Mouse (Mus musculus) testis, postnatal 14 days (tissue): ENCODE measurements around the gene Fkbp14.

Experiments used
- DNase-seq: peaks from one replicate; pipeline ENCODE4 v3.0.0; 2021; ENCODE audit warnings: low spot score

Gene Fkbp14

GRCm38 (mm10) chr6:54548314-54549019 lies 48.6 kb downstream of the Fkbp14 start:
- no peak for DNase-seq

- DNase-seq: no peak
Observed at GRCm38 (mm10) chr6:54543646-54544045, 53.5 kb downstream of the Fkbp14 start.

GRCm38 (mm10) chr6:54542836-54543235 lies 54.3 kb downstream of the Fkbp14 start:
- DNase-seq: no peak

- peak; percentile 48 for DNase-seq
Observed at GRCm38 (mm10) chr6:54540252-54540887, 56.7 kb downstream of the Fkbp14 start.

GRCm38 (mm10) chr6:54539396-54539795 lies 57.7 kb downstream of the Fkbp14 start:
- no peak for DNase-seq

- no peak for DNase-seq
Observed at GRCm38 (mm10) chr6:54538773-54539173, 58.3 kb downstream of the Fkbp14 start.

GRCm38 (mm10) chr6:54537053-54537452 lies 60.1 kb downstream of the Fkbp14 start:
- no peak for DNase-seq

GRCm38 (mm10) chr6:54535485-54535884 lies 61.6 kb downstream of the Fkbp14 start:
- DNase-seq: no peak

GRCm38 (mm10) chr6:54531048-54531481 lies 66.0 kb downstream of the Fkbp14 start:
- DNase-seq: no peak

- no peak for DNase-seq
Observed at GRCm38 (mm10) chr6:54530182-54530581, 66.9 kb downstream of the Fkbp14 start.

GRCm38 (mm10) chr6:54528666-54529065 lies 68.4 kb downstream of the Fkbp14 start:
- no peak for DNase-seq
